Mouse (Mus musculus) kidney, adult 2 months (tissue): ENCODE results near the gene Gfod2.

ENCODE experiments used
- CTCF ChIP-seq: fragments of 200-500 bp; conservative IDR thresholded peaks from 2 replicates; pipeline ENCODE4 v1.5.1; 2011; ENCODE audit warnings: low read depth, mild to moderate bottlenecking, control low read depth, low read length, moderate library complexity, mixed read lengths; ENCODE audit not compliant: insufficient read depth, insufficient read length
- POLR2A ChIP-seq: fragments of 200-500 bp; IDR thresholded peaks from one replicate; pipeline ENCODE4 v1.6.1; 2011; ENCODE audit warnings: low read depth, low read length, control low read depth

GRCm38 (mm10) chr8:105700566-105700965 is 57.9 kb downstream of the Gfod2 start:
- no peak for TF ChIP-seq CTCF
- TF ChIP-seq POLR2A = no peak
